Mouse (Mus musculus) kidney, embryonic 14.5 days (tissue): ENCODE measurements around the gene Msrb3. TPM values are rescaled to one million over a fixed set of nuclear protein-coding genes. Genes with fewer than 3 reads are reported as not detected.

Experiments
- ATAC-seq: fragments of 200-750 bp; cut with Nextera tagmentation; 2 replicates; pipeline ENCODE4 v1.8.0; 2017; ENCODE audit warnings: moderate number of reproducible peaks, mild to moderate bottlenecking, moderate TSS enrichment, moderate library complexity; ENCODE audit not compliant: low FRiP score, low TSS enrichment
- H3K27ac ChIP-seq: fragments of 300-500 bp; sonication (generic); 2 replicates; pipeline ENCODE4 v1.5.1; 2014; ENCODE audit warnings: low read depth, mild to moderate bottlenecking, low read length, moderate library complexity, mixed read lengths
- H3K27me3 ChIP-seq: fragments of 300-500 bp; sonication (generic); 2 replicates; pipeline ENCODE4 v1.6.1; 2014; ENCODE audit warnings: mild to moderate bottlenecking, low read length; ENCODE audit not compliant: control insufficient read depth, insufficient read depth
- H3K36me3 ChIP-seq: fragments of 300-500 bp; sonication (generic); 2 replicates; pipeline ENCODE4 v1.6.1; 2014; ENCODE audit warnings: low read length, mixed read lengths; ENCODE audit not compliant: control insufficient read depth, insufficient read depth
- H3K4me1 ChIP-seq: fragments of 300-500 bp; sonication (generic); 2 replicates; pipeline ENCODE4 v1.6.1; 2014; ENCODE audit warnings: low read length, mixed read lengths; ENCODE audit not compliant: control insufficient read depth, insufficient read depth
- H3K4me2 ChIP-seq: fragments of 300-500 bp; sonication (generic); replicated peaks from 2 replicates; pipeline ENCODE4 v1.6.1; 2014; ENCODE audit warnings: low read depth, mild to moderate bottlenecking, low read length
- H3K4me3 ChIP-seq: fragments of 300-500 bp; sonication (generic); 2 replicates; pipeline ENCODE4 v1.5.1; 2014; ENCODE audit warnings: mild to moderate bottlenecking, low read length
- H3K9ac ChIP-seq: fragments of 300-500 bp; sonication (generic); 2 replicates; pipeline ENCODE4 v1.6.1; 2014; ENCODE audit warnings: low read depth, mild to moderate bottlenecking, low read length, moderate library complexity
- H3K9me3 ChIP-seq: fragments of 300-500 bp; sonication (generic); 2 replicates; pipeline ENCODE4 v1.6.1; 2016; ENCODE audit warnings: low read length; ENCODE audit not compliant: control insufficient read depth
- WGBS: fragments of 180-500 bp; shearing (Covaris S2); extraction: QIAGEN DNeasy Blood & Tissue Kit; methylation state at CpG from one replicate; pipeline ENCODE4 v1.1.7; 2014; 5-methylcytosine and 5-hydroxymethylcytosine counted together
- polyA plus RNA-seq: library from polyadenylated mRNA; unstranded; fragments of >200 nt; fragmentation: Nextera tagmentation; extraction: Ambion mirVana; gene quantifications from 2 replicates; pipeline ENCODE4 v1.2.1, GENCODE M21; 2014

Gene Msrb3
- polyA plus RNA-seq, 1 experiment from 2014 or later: 10.2 TPM

GRCm38 (mm10) chr10:120875672-120876463, 23.0 kb downstream of the Msrb3 start:
- H3K9me3 ChIP-seq: no peaks in the 10 kb centered on the region
- no peak overlapping the region for H3K9ac ChIP-seq
- WGBS: 20% methylated on average over 26 of the region's 26 CpGs
- ATAC-seq: no peak
- peaks cover 35% of the 10 kb centered on the region for H3K4me1 ChIP-seq
- peak overlapping the region; percentile 35 for H3K4me2 ChIP-seq
- 0 out of 2 replicates have a peak overlapping the region, but pooled peaks have one; percentile 42 for H3K27ac ChIP-seq
- no peaks in the 10 kb centered on the region for H3K36me3 ChIP-seq
- H3K27me3 ChIP-seq: no peaks in the 10 kb centered on the region
- H3K4me3 ChIP-seq: no peak overlapping the region

- ATAC-seq: no peak
- Histone ChIP-seq H3K9me3 (no peaks in the 10 kb centered on the region), H3K4me2 (no peak overlapping the region), H3K36me3 (no peaks in the 10 kb centered on the region), H3K27me3 (no peaks in the 10 kb centered on the region), H3K4me3 (no peak overlapping the region), H3K9ac (no peak overlapping the region), H3K4me1 (peaks cover 35% of the 10 kb centered on the region), H3K27ac (no peak overlapping the region)
- WGBS: 73% methylated on average over 12 of the region's 12 CpGs
These were observed 24.6 kb downstream of the Msrb3 start for GRCm38 (mm10) chr10:120874261-120874660.

GRCm38 (mm10) chr10:120873646-120874201, 25.2 kb downstream of the Msrb3 start:
- Histone ChIP-seq H3K27ac (no peak overlapping the region), H3K4me1 (peaks cover 35% of the 10 kb centered on the region), H3K9me3 (no peaks in the 10 kb centered on the region), H3K4me3 (no peak overlapping the region), H3K9ac (no peak overlapping the region), H3K27me3 (no peaks in the 10 kb centered on the region), H3K36me3 (no peaks in the 10 kb centered on the region), H3K4me2 (no peak overlapping the region)
- 45% methylated on average over 8 of the region's 8 CpGs for WGBS
- no peak for ATAC-seq

GRCm38 (mm10) chr10:120872483-120872862, 26.4 kb downstream of the Msrb3 start:
- 2% methylated on average over 13 of the region's 13 CpGs for WGBS
- peak overlapping the region; percentile 34; the same call in 1 of the 2 replicates for H3K9ac ChIP-seq

GRCm38 (mm10) chr10:120871630-120872482, 27.0 kb downstream of the Msrb3 start:
- Histone ChIP-seq H3K4me1 (peaks cover 35% of the 10 kb centered on the region), H3K4me3 (peak overlapping the region; percentile 18; the same call in 1 of the 2 replicates), H3K9ac (peak overlapping the region; percentile 34; the same call in 1 of the 2 replicates)

More at GRCm38 (mm10) chr10:120872483-120872862, 26.4 kb downstream of the Msrb3 start:
- Histone ChIP-seq H3K27ac (peak overlapping the region; percentile 73), H3K4me1 (peaks cover 35% of the 10 kb centered on the region), H3K4me2 (peak overlapping the region; percentile 50), H3K4me3 (peak overlapping the region; percentile 18; the same call in 1 of the 2 replicates), H3K36me3 (no peaks in the 10 kb centered on the region), H3K9me3 (no peaks in the 10 kb centered on the region), H3K27me3 (no peaks in the 10 kb centered on the region)
- peak; percentile 85 for ATAC-seq

GRCm38 (mm10) chr10:120871096-120871495, 27.8 kb downstream of the Msrb3 start:
- Histone ChIP-seq H3K4me3 (no peak overlapping the region), H3K36me3 (no peaks in the 10 kb centered on the region), H3K27ac (peak overlapping the region; percentile 19; the same call in 1 of the 2 replicates), H3K9me3 (no peaks in the 10 kb centered on the region), H3K4me2 (no peak overlapping the region), H3K9ac (no peak overlapping the region), H3K27me3 (no peaks in the 10 kb centered on the region), H3K4me1 (peaks cover 35% of the 10 kb centered on the region)
- ATAC-seq: no peak
- 58% methylated on average over 14 of the region's 14 CpGs for WGBS

More at GRCm38 (mm10) chr10:120871630-120872482, 27.0 kb downstream of the Msrb3 start:
- ATAC-seq: peak; percentile 80
- Histone ChIP-seq H3K27ac (peak overlapping the region; percentile 73), H3K4me2 (peak overlapping the region; percentile 50), H3K9me3 (no peaks in the 10 kb centered on the region), H3K27me3 (no peaks in the 10 kb centered on the region), H3K36me3 (no peaks in the 10 kb centered on the region)
- WGBS: 40% methylated on average over 22 of the region's 22 CpGs

GRCm38 (mm10) chr10:120869241-120869775, 29.6 kb downstream of the Msrb3 start:
- no peak overlapping the region for H3K4me2 ChIP-seq
- WGBS: 89% methylated on average over 22 of the region's 22 CpGs
- no peaks in the 10 kb centered on the region for H3K9me3 ChIP-seq
- H3K27me3 ChIP-seq: no peaks in the 10 kb centered on the region
- H3K36me3 ChIP-seq: no peaks in the 10 kb centered on the region
- H3K4me1 ChIP-seq: peaks cover 27% of the 10 kb centered on the region
- no peak for ATAC-seq
- H3K27ac ChIP-seq: no peak overlapping the region
- H3K9ac ChIP-seq: no peak overlapping the region
- no peak overlapping the region for H3K4me3 ChIP-seq

- H3K27me3 ChIP-seq: no peaks in the 10 kb centered on the region
- H3K9me3 ChIP-seq: no peaks in the 10 kb centered on the region
- H3K4me2 ChIP-seq: no peak overlapping the region
- no peak overlapping the region for H3K9ac ChIP-seq
- no peaks in the 10 kb centered on the region for H3K36me3 ChIP-seq
- ATAC-seq: 0 out of 2 replicates have a peak, but pooled peaks have one; percentile 43
- no peaks in the 10 kb centered on the region for H3K4me1 ChIP-seq
- WGBS: 19% methylated on average over 9 of the region's 9 CpGs
- H3K27ac ChIP-seq: no peak overlapping the region
- no peak overlapping the region for H3K4me3 ChIP-seq
These were observed 34.5 kb downstream of the Msrb3 start for GRCm38 (mm10) chr10:120864446-120864845.
